Mouse (Mus musculus) liver, embryonic 14.5 days (tissue): ENCODE measurements around the gene Klra17.

ENCODE experiments used
- CTCF ChIP-seq: IDR thresholded peaks from 2 replicates; pipeline ENCODE4 v1.5.1; 2016; ENCODE audit warnings: antibody characterized with exemption, low read depth, control low read depth
- EP300 ChIP-seq: IDR thresholded peaks from 2 replicates; pipeline ENCODE4 v1.6.1; 2016; ENCODE audit warnings: antibody characterized with exemption, low read depth

- TF ChIP-seq CTCF: no peak
- TF ChIP-seq EP300: no peak
These were observed at the start of gene Klra17 for GRCm38 (mm10) chr6:129876549-129876948.
